Mouse (Mus musculus): ENCODE results near the gene Icam5. TPM values are rescaled to one million over a fixed set of nuclear protein-coding genes. Genes with fewer than 3 reads are reported as not detected.

Gene Icam5
- 1.3 and 1.6 TPM in 2 replicates for polyA plus RNA-seq (2014; fragmentation: Nextera tagmentation; extraction: Ambion mirVana)

GRCm38 (mm10) chr9:21031896-21032351 is at the start of gene Icam5:
Gene Icam5 (plus strand): TSS chr9:21032073.
- WGBS = under 1% methylated on average over 34 of the region's 35 CpGs
- peak within 1 kb of the TSS; percentile 44 for H3K9ac ChIP-seq (replicated peaks; ENCODE audit: low read depth, low read length)
- H3K36me3 ChIP-seq (ENCODE audit: control insufficient read depth, insufficient read depth, low read length) = no peaks in the 10 kb centered on the region
- peak; percentile 10 for ATAC-seq (ENCODE audit: low read depth)
- H3K27me3 ChIP-seq (ENCODE audit: control insufficient read depth, insufficient read depth, low read length) = peaks cover 70% of the 10 kb centered on the region
- peaks cover 23% of the 10 kb centered on the region for H3K4me1 ChIP-seq (ENCODE audit: control insufficient read depth, insufficient read depth, low read length)
- H3K27ac ChIP-seq (ENCODE audit: low read depth, low read length) = no peak within 1 kb of the TSS
- no peaks in the 10 kb centered on the region for H3K9me3 ChIP-seq (ENCODE audit: control insufficient read depth, low read length)
- peak within 1 kb of the TSS; percentile 93 for H3K4me2 ChIP-seq (ENCODE audit: low read depth, low read length)
- peak within 1 kb of the TSS; percentile 43 for H3K4me3 ChIP-seq (ENCODE audit: low read depth, low read length)

- 72% methylated on average over 3 of the region's 3 CpGs for WGBS
Measured at GRCm38 (mm10) chr9:20982171-20982570, 49.7 kb upstream of the Icam5 start.

DNA sequence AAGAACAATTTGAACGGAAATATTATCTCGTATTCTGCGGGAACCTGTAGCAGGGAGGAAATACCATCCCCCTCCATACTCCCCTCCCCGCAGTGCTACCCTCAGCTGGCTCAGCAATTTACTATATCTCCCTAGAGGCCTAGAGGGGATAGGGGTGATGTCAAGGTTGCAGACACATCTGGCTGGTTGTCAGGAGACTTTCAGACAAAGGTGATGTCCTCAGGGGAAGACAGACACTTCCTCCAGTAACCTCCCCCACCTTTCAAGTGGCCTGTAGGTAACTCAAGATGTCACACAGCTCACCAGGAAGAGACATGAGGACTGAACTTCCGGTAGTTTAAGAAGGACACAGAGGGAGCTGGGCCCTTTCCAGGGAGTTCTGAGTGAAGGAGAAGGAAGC is 48.7 kb upstream of the Icam5 start:
- Histone ChIP-seq H3K4me2 (ENCODE audit: low read depth, low read length) (no peak overlapping the region), H3K27me3 (ENCODE audit: control insufficient read depth, insufficient read depth, low read length) (no peaks in the 10 kb centered on the region), H3K4me3 (ENCODE audit: low read depth, low read length) (no peak overlapping the region), H3K9me3 (ENCODE audit: control insufficient read depth, low read length) (no peaks in the 10 kb centered on the region), H3K4me1 (ENCODE audit: control insufficient read depth, insufficient read depth, low read length) (no peaks in the 10 kb centered on the region), H3K36me3 (ENCODE audit: control insufficient read depth, insufficient read depth, low read length) (no peaks in the 10 kb centered on the region), H3K27ac (ENCODE audit: low read depth, low read length) (no peak overlapping the region), H3K9ac (replicated peaks; ENCODE audit: low read depth, low read length) (no peak overlapping the region)
- ATAC-seq (ENCODE audit: low read depth) = no peak
- WGBS = 67% methylated on average over 5 of the region's 5 CpGs

More at GRCm38 (mm10) chr9:20982171-20982570, 49.7 kb upstream of the Icam5 start:
- no peaks in the 10 kb centered on the region for H3K9me3 ChIP-seq (ENCODE audit: control insufficient read depth, low read length)
- H3K4me3 ChIP-seq (ENCODE audit: low read depth, low read length) = no peak overlapping the region
- H3K27ac ChIP-seq (ENCODE audit: low read depth, low read length) = no peak overlapping the region
- H3K9ac ChIP-seq (replicated peaks; ENCODE audit: low read depth, low read length) = no peak overlapping the region
- H3K4me1 ChIP-seq (ENCODE audit: control insufficient read depth, insufficient read depth, low read length) = no peaks in the 10 kb centered on the region
- no peaks in the 10 kb centered on the region for H3K27me3 ChIP-seq (ENCODE audit: control insufficient read depth, insufficient read depth, low read length)
- no peak for ATAC-seq (ENCODE audit: low read depth)
- no peaks in the 10 kb centered on the region for H3K36me3 ChIP-seq (ENCODE audit: control insufficient read depth, insufficient read depth, low read length)
- no peak overlapping the region for H3K4me2 ChIP-seq (ENCODE audit: low read depth, low read length)

DNA sequence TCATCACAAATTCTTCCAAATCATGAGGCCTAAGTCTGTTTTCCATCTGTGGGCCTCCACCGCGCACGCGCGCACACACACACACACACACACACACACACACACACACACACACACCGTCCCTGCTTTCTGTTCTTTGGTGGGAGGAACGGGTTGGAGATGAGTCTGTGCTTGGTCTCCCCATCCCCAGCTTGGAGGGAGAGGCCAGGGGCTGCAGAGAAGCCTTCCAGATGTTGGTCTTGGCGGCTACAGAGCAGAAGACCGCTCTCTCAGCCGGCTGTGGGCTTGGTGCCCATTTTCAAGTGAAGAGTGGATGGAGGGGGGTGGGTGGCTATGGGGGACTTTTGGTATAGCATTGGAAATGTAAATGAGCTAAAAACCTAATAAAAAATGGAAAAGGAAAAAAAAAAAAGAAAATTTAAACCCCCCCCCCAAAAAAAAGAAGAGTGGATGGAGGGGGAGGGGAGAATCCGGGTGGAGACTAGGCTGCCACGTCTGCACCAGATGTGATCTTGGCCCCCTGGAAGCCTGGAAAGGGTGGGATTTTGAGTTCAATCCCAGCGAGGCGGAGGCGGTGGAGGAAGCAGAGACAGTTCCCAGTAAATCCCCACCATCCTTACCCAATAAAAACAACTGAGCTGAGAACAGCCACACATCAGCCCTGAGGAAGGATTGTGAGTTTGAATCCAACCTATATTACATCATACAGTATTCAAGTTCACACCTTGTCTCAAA is 44.8 kb upstream of the Icam5 start:
- Histone ChIP-seq H3K27me3 (ENCODE audit: control insufficient read depth, insufficient read depth, low read length) (no peaks in the 10 kb centered on the region), H3K9ac (replicated peaks; ENCODE audit: low read depth, low read length) (no peak overlapping the region), H3K4me1 (ENCODE audit: control insufficient read depth, insufficient read depth, low read length) (no peaks in the 10 kb centered on the region), H3K4me2 (ENCODE audit: low read depth, low read length) (no peak overlapping the region), H3K4me3 (ENCODE audit: low read depth, low read length) (no peak overlapping the region), H3K36me3 (ENCODE audit: control insufficient read depth, insufficient read depth, low read length) (no peaks in the 10 kb centered on the region), H3K27ac (ENCODE audit: low read depth, low read length) (no peak overlapping the region), H3K9me3 (ENCODE audit: control insufficient read depth, low read length) (no peaks in the 10 kb centered on the region)
- WGBS = 71% methylated on average over 15 of the region's 15 CpGs
- no peak for ATAC-seq (ENCODE audit: low read depth)

DNA sequence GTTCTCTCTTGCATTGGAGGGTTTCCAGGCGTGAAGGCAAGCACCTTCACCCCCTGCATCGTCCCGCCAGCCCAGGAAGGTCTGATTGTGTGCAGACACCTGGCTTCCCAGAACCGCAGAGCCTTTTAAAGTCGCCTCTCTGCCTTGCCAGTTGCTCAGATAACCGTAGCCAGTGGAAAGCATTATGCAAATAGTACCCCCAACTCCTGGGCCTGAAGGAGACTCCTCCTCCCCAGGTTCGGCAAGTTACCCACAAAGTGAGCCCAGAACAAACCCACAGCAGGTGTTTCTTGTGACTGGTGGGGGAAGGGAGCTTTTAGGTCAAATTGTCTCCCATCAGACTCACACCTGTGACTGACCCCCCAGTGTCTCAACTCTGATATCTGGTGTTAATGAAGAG is 43.9 kb upstream of the Icam5 start:
- Histone ChIP-seq H3K4me1 (ENCODE audit: control insufficient read depth, insufficient read depth, low read length) (no peaks in the 10 kb centered on the region), H3K9me3 (ENCODE audit: control insufficient read depth, low read length) (no peaks in the 10 kb centered on the region), H3K4me3 (ENCODE audit: low read depth, low read length) (no peak overlapping the region), H3K9ac (replicated peaks; ENCODE audit: low read depth, low read length) (no peak overlapping the region), H3K4me2 (ENCODE audit: low read depth, low read length) (no peak overlapping the region), H3K27ac (ENCODE audit: low read depth, low read length) (no peak overlapping the region), H3K27me3 (ENCODE audit: control insufficient read depth, insufficient read depth, low read length) (no peaks in the 10 kb centered on the region), H3K36me3 (ENCODE audit: control insufficient read depth, insufficient read depth, low read length) (no peaks in the 10 kb centered on the region)
- no peak for ATAC-seq (ENCODE audit: low read depth)
- 26% methylated on average over 7 of the region's 7 CpGs for WGBS

DNA sequence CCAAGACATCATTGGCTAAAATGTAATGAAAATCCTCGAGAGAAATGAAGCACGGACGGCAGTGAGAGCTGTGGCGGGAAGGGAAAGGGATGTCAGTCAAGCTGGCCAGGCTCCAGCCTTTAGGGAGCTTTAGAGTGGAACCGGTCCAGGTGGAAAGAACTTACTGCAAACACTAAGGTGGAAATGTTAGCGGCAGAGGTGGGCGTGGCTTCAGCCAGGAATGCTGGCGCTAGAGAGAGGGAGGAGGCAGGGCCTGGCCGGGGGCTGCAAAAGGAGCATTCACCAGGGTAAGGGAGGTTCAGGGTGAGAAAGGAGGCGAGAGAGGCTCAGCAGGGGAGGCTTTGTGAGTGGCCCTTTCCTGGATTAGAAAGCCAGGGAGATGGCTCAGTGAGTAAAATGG is 41.0 kb upstream of the Icam5 start:
- H3K9ac ChIP-seq (replicated peaks; ENCODE audit: low read depth, low read length) = no peak overlapping the region

GRCm38 (mm10) chr9:20991587-20991986 is 40.3 kb upstream of the Icam5 start:
- Histone ChIP-seq H3K4me2 (ENCODE audit: low read depth, low read length) (no peak overlapping the region), H3K9ac (replicated peaks; ENCODE audit: low read depth, low read length) (no peak overlapping the region), H3K36me3 (ENCODE audit: control insufficient read depth, insufficient read depth, low read length) (no peaks in the 10 kb centered on the region), H3K4me3 (ENCODE audit: low read depth, low read length) (no peak overlapping the region), H3K9me3 (ENCODE audit: control insufficient read depth, low read length) (no peaks in the 10 kb centered on the region), H3K4me1 (ENCODE audit: control insufficient read depth, insufficient read depth, low read length) (no peaks in the 10 kb centered on the region), H3K27me3 (ENCODE audit: control insufficient read depth, insufficient read depth, low read length) (no peaks in the 10 kb centered on the region), H3K27ac (ENCODE audit: low read depth, low read length) (no peak overlapping the region)
- ATAC-seq (ENCODE audit: low read depth) = no peak
- 92% methylated on average over 4 of the region's 4 CpGs for WGBS

More for the DNA sequence above, 41.0 kb upstream of the Icam5 start:
- Histone ChIP-seq H3K4me2 (ENCODE audit: low read depth, low read length) (no peak overlapping the region), H3K27me3 (ENCODE audit: control insufficient read depth, insufficient read depth, low read length) (no peaks in the 10 kb centered on the region), H3K36me3 (ENCODE audit: control insufficient read depth, insufficient read depth, low read length) (no peaks in the 10 kb centered on the region), H3K4me3 (ENCODE audit: low read depth, low read length) (no peak overlapping the region), H3K9me3 (ENCODE audit: control insufficient read depth, low read length) (no peaks in the 10 kb centered on the region), H3K27ac (ENCODE audit: low read depth, low read length) (no peak overlapping the region), H3K4me1 (ENCODE audit: control insufficient read depth, insufficient read depth, low read length) (no peaks in the 10 kb centered on the region)
- ATAC-seq (ENCODE audit: low read depth) = no peak
- 6% methylated on average over 10 of the region's 10 CpGs for WGBS

GRCm38 (mm10) chr9:20993165-20993898 is 38.5 kb upstream of the Icam5 start:
- Histone ChIP-seq H3K4me2 (ENCODE audit: low read depth, low read length) (no peak overlapping the region), H3K4me3 (ENCODE audit: low read depth, low read length) (no peak overlapping the region), H3K9me3 (ENCODE audit: control insufficient read depth, low read length) (no peaks in the 10 kb centered on the region), H3K4me1 (ENCODE audit: control insufficient read depth, insufficient read depth, low read length) (no peaks in the 10 kb centered on the region), H3K36me3 (ENCODE audit: control insufficient read depth, insufficient read depth, low read length) (no peaks in the 10 kb centered on the region), H3K27me3 (ENCODE audit: control insufficient read depth, insufficient read depth, low read length) (no peaks in the 10 kb centered on the region), H3K9ac (replicated peaks; ENCODE audit: low read depth, low read length) (no peak overlapping the region), H3K27ac (ENCODE audit: low read depth, low read length) (no peak overlapping the region)
- ATAC-seq (ENCODE audit: low read depth) = no peak
- 63% methylated on average over 5 of the region's 5 CpGs for WGBS

DNA sequence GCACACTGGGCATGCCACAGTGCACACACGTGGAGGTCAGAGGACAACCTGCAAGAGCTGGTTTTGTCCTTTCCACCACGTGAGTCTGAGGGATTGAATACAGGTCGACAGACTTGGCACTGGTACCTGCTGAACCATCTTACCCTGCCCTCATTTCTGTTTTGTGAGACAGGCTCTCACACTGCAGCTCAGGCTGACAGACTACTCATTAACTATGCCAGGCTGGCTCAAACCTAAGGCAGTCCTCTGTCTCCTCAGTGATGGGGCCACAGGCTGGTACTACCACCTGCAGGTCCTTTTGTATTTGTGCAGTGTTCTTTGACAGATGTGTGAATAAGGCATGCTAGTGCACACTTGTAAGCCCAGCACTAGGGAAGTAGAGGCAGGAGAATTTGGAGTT is 36.8 kb upstream of the Icam5 start:
- Histone ChIP-seq H3K27ac (ENCODE audit: low read depth, low read length) (no peak overlapping the region), H3K36me3 (ENCODE audit: control insufficient read depth, insufficient read depth, low read length) (no peaks in the 10 kb centered on the region), H3K27me3 (ENCODE audit: control insufficient read depth, insufficient read depth, low read length) (no peaks in the 10 kb centered on the region), H3K9me3 (ENCODE audit: control insufficient read depth, low read length) (no peaks in the 10 kb centered on the region), H3K4me2 (ENCODE audit: low read depth, low read length) (no peak overlapping the region), H3K4me1 (ENCODE audit: control insufficient read depth, insufficient read depth, low read length) (no peaks in the 10 kb centered on the region), H3K9ac (replicated peaks; ENCODE audit: low read depth, low read length) (no peak overlapping the region), H3K4me3 (ENCODE audit: low read depth, low read length) (no peak overlapping the region)
- no peak for ATAC-seq (ENCODE audit: low read depth)
- 67% methylated on average over 3 of the region's 3 CpGs for WGBS

Measured in neural tube, embryonic 14.5 days (tissue).